Mouse (Mus musculus) adrenal gland, adult 8-10 months (tissue): ENCODE measurements around the gene Pxk. TPM values are rescaled to one million over a fixed set of nuclear protein-coding genes. Genes with fewer than 3 reads are reported as not detected.

Experiments
- DNase-seq: peaks from one replicate; pipeline ENCODE4 v3.0.0; 2022
- total RNA-seq, 4 experiments: library from RNA; stranded (reverse); gene quantifications; 2 replicates each; pipeline ENCODE4 v1.2.4; 2022

Gene Pxk
- total RNA-seq, 4 experiments from 2014 or later, result 62.3 to 72.3 (median 68.1) TPM

- no peak for DNase-seq
Observed at GRCm38 (mm10) chr14:8207105-8207504, 109.1 kb downstream of the Pxk start.

DNA sequence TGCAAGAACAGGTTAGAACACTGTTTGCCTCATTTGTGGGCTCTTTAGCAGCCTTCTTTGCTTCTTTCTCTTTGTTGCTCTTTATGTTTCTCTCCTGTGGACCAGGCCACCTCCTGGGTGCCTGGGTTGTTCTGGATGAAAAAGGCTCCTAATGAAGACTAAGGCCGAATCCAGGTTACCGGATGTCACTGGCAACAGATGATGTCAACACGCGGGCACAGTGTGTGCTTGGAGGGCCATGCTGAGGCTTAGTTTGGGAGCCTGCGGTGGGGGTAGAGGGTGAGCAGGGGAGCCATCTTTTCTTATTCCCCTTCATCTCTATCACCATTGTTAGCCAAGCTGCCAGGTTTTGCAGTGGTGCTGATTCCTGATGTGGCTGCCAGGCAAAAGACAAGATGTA, 109.5 kb downstream of the Pxk start:
- no peak for DNase-seq

DNA sequence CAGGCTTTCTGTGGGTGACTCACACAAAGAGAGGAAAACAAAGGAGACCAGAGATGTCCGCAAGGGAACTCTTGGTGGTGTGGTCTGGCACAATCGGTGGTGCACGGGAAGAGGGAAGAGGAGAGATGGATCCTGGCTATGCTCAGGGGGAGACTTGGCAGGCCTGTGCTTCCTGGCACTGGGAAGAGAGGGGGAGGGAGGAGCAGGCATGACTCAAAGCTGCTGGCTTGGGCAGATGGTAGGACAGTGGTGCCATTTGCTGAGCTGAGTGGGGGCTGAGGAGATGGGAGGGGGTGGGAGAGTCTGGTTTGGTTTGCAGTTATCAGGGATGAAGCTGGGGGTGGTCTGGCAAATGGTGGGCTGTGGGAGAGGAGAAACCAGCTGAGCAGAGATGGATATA, 110.9 kb downstream of the Pxk start:
- DNase-seq, result no peak

GRCm38 (mm10) chr14:8209896-8210295, 111.9 kb downstream of the Pxk start:
- no peak for DNase-seq

GRCm38 (mm10) chr14:8212996-8213395, 115.0 kb downstream of the Pxk start:
- DNase-seq, result no peak

- peak; percentile 97 for DNase-seq
Observed at GRCm38 (mm10) chr14:8213803-8214224, 115.8 kb downstream of the Pxk start, which contains the start of gene Kctd6. Gene Kctd6, plus strand, starts transcription at chr14:8214140.

Other genes starting within 250 kb of the Pxk start
- not detected for gene Gm45521, start 140.9 kb upstream of the Pxk start, total RNA-seq
- gene Dnase1l3, start 103.6 kb upstream of the Pxk start, total RNA-seq, result under 1 TPM; 0.37 to 0.78 (median 0.55) TPM
- gene Abhd6, start 95.3 kb upstream of the Pxk start, total RNA-seq, result 100 to 1,000 TPM in 2 of 4 experiments, 10 to 100 TPM in 2; 87.1 to 147 (median 102) TPM
- gene Rpp14, start 17.8 kb upstream of the Pxk start, total RNA-seq, result 10 to 100 TPM; 35.2 to 44.8 (median 41.3) TPM
- 100 to 1,000 TPM; 184 to 265 (median 230) TPM for gene Pdhb, start 74.8 kb downstream of the Pxk start, total RNA-seq
- 10 to 100 TPM; 15.1 to 22.2 (median 18.1) TPM for gene Kctd6, start 115.9 kb downstream of the Pxk start, total RNA-seq
- gene Acox2, start 161.1 kb downstream of the Pxk start, total RNA-seq, result under 1 TPM in 3 of 4 experiments, not detected in 1; 0.21 to 0.46 (median 0.26) TPM
- 1 to 10 TPM; 3.7 to 6.7 (median 5.6) TPM for gene Fam107a, start 219.8 kb downstream of the Pxk start, total RNA-seq